Mouse (Mus musculus) intestine, postnatal 0 days (tissue): ENCODE data around the gene Stim2. TPM values are rescaled to one million over a fixed set of nuclear protein-coding genes. Genes with fewer than 3 reads are reported as not detected.

Experiments
- ATAC-seq: fragments of 200-750 bp; cut with Nextera tagmentation; 2 replicates; pipeline ENCODE4 v1.8.0; 2017; ENCODE audit warnings: mild to moderate bottlenecking, moderate TSS enrichment, moderate library complexity
- H3K27ac ChIP-seq: fragments of 300-500 bp; sonication (generic); 2 replicates; pipeline ENCODE4 v1.5.1; 2014; ENCODE audit warnings: mild to moderate bottlenecking, low read depth, low read length, moderate library complexity
- H3K27me3 ChIP-seq: fragments of 300-500 bp; sonication (generic); replicated peaks from 2 replicates; pipeline ENCODE4 v1.6.1; 2014; ENCODE audit warnings: low read length, mixed read lengths; ENCODE audit not compliant: control insufficient read depth, insufficient read depth
- H3K36me3 ChIP-seq: fragments of 300-500 bp; sonication (generic); 2 replicates; pipeline ENCODE4 v1.6.1; 2014; ENCODE audit warnings: mild to moderate bottlenecking, moderate library complexity; ENCODE audit not compliant: control insufficient read depth, insufficient read depth
- H3K4me1 ChIP-seq: fragments of 300-500 bp; sonication (generic); replicated peaks from 2 replicates; pipeline ENCODE4 v1.6.1; 2014; ENCODE audit warnings: antibody characterized with exemption, low read length, mixed read lengths; ENCODE audit not compliant: control insufficient read depth, insufficient read depth
- H3K4me2 ChIP-seq: fragments of 300-500 bp; sonication (generic); replicated peaks from 2 replicates; pipeline ENCODE4 v1.6.1; 2014; ENCODE audit warnings: low read depth, mild to moderate bottlenecking, moderate library complexity
- H3K4me3 ChIP-seq: fragments of 300-500 bp; sonication (generic); 2 replicates; pipeline ENCODE4 v1.5.1; 2014; ENCODE audit warnings: low read depth, low read length
- H3K9ac ChIP-seq: fragments of 300-500 bp; sonication (generic); 2 replicates; pipeline ENCODE4 v1.6.1; 2014; ENCODE audit warnings: mild to moderate bottlenecking, low read depth, low read length
- H3K9me3 ChIP-seq: fragments of 300-500 bp; sonication (generic); 2 replicates; pipeline ENCODE4 v1.6.1; 2016; ENCODE audit warnings: mixed run types; ENCODE audit not compliant: control insufficient read depth
- CTCF ChIP-seq: sonication (generic); IDR thresholded peaks from 2 replicates; pipeline ENCODE4 v1.5.1; 2016; ENCODE audit warnings: low read depth, mild to moderate bottlenecking, control low read depth, antibody characterized with exemption, moderate library complexity
- WGBS: fragments of 180-500 bp; shearing (Covaris S2); extraction: QIAGEN DNeasy Blood & Tissue Kit; methylation state at CpG from one replicate; pipeline ENCODE4 v1.1.7; 2014; 5-methylcytosine and 5-hydroxymethylcytosine counted together
- polyA plus RNA-seq: library from polyadenylated mRNA; unstranded; fragments of >200 nt; fragmentation: Nextera tagmentation; extraction: Ambion mirVana; gene quantifications from 2 replicates; pipeline ENCODE4 v1.2.1, GENCODE M21; 2015

The Stim2 gene
- polyA plus RNA-seq, 1 experiment from 2014 or later = 13.9 TPM

DNA sequence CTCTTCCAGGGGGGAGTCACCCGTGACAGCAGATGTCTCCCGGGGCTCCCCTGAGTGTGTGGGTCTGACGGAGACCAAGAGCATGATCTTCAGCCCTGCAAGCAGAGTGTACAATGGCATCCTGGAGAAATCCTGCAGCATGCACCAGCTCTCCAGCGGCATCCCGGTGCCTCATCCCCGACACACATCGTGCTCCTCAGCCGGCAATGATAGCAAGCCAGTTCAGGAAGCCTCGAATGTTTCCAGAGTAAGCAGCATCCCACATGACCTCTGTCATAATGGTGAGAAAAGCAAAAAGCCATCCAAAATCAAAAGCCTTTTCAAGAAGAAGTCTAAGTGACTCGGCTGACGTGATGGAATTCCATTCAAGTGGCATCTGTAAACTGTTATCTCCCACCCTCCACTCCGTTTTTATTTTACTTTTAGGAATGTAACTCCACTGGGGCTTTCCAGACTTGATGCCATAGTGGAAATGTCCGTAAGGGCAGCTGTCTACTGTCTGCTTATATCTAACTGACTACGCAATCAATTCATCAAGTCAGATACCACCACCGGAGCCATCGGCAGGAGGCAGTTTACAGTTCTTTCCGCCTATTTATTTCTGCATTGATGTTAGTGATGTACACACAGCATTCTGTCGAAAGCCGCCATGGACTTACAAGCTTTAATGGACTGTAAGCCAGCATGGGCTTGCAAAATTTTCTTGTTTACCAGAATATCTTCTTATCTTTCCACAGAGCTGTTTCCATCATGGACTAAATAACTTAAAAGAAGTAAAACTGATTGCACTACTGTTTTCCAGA is 120.3 kb downstream of the Stim2 start:
- 70% methylated on average over 19 of the region's 19 CpGs for WGBS

DNA sequence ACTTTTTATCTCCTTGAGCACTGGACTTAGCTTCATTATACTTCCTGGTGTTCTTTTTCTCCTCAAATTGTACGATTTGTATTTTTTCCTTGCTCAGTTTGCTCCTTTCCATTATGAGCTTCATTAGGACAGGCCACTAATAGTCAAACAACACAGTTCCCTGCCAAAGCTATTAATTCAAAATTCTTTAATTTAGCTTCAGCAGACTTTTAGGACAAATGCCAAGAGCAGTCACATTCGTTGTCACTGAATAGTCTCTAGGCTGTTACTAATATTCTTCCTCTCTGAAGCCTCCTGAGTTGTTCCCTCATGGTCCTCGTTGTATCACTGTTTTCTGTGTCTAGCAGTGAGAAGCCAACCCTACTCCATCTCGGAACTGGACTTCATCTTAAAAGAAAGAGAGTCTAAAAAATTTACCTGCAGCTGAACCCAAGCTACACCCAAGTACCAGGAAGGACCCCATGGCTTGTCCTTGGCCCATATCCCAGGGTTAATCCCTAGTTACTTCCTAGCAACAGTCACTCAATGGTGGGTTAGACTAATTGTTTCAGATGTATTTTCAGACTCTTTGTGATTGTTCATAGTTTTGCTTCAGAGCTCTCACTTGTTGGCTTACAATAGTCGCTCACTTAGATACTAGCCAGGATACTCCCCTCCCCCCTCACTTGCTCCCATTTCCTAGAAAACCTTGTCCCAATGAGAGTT is 149.9 kb downstream of the Stim2 start:
- 81% methylated on average over 5 of the region's 5 CpGs for WGBS

More for the DNA sequence above, 120.3 kb downstream of the Stim2 start:
- Histone ChIP-seq H3K9me3 (no peaks in the 10 kb centered on the region), H3K27ac (no peak overlapping the region), H3K36me3 (peaks cover 21% of the 10 kb centered on the region), H3K4me1 (no peaks in the 10 kb centered on the region), H3K4me3 (no peak overlapping the region), H3K4me2 (no peak overlapping the region), H3K9ac (no peak overlapping the region), H3K27me3 (no peaks in the 10 kb centered on the region)
- no peak for TF ChIP-seq CTCF
- ATAC-seq = no peak

DNA sequence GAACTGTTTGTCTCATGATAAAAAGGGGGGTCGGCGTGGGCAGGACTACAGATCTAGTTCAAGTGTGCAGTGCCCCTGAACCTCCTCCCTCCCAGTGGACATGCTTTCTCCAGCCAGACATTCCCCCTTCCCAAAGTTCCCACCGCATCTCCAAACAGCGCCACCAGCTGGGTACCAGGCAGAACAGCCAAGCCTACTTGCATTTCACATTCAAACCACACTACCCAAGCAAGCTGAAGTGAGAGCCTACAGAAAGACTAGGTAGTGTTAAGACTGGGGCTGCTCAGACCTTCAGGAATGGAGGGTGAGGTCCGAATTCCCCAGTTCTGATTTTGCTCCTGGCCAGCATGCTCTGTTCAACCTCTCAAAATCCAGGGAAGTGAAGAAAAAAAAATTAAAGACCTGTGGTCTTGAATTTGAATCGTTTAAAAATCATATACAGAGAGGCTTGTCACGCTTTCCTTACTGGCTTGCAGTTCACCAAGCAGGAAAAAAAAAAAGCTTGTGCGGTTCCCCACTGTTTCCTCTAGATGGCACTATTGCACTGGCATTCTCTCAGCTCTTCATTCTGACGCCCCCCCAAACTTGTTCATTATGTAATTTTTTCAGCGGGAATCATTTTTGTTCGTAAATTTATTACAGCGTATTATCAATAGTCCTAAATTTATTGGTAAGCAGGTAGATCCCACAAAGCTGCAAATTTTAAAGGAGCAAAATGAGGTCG is 156.4 kb downstream of the Stim2 start:
- no peaks in the 10 kb centered on the region for H3K4me1 ChIP-seq
- H3K9ac ChIP-seq = no peak overlapping the region
- no peaks in the 10 kb centered on the region for H3K36me3 ChIP-seq
- no peak overlapping the region for H3K27ac ChIP-seq
- no peak overlapping the region for H3K4me3 ChIP-seq
- H3K27me3 ChIP-seq = no peaks in the 10 kb centered on the region; the same call in 1 of the 2 replicates
- H3K4me2 ChIP-seq = no peak overlapping the region; the same call in 1 of the 2 replicates
- no peak for ATAC-seq
- no peaks in the 10 kb centered on the region for H3K9me3 ChIP-seq
- TF ChIP-seq CTCF = peak; percentile 74
- 22% methylated on average over 13 of the region's 13 CpGs for WGBS

More for the DNA sequence above, 149.9 kb downstream of the Stim2 start:
- no peak for TF ChIP-seq CTCF
- H3K4me2 ChIP-seq = no peak overlapping the region
- H3K9ac ChIP-seq = no peak overlapping the region
- H3K36me3 ChIP-seq = no peaks in the 10 kb centered on the region
- no peak overlapping the region for H3K27ac ChIP-seq
- H3K4me3 ChIP-seq = no peak overlapping the region
- H3K9me3 ChIP-seq = no peaks in the 10 kb centered on the region
- no peaks in the 10 kb centered on the region for H3K4me1 ChIP-seq
- H3K27me3 ChIP-seq = no peaks in the 10 kb centered on the region
- no peak for ATAC-seq

DNA sequence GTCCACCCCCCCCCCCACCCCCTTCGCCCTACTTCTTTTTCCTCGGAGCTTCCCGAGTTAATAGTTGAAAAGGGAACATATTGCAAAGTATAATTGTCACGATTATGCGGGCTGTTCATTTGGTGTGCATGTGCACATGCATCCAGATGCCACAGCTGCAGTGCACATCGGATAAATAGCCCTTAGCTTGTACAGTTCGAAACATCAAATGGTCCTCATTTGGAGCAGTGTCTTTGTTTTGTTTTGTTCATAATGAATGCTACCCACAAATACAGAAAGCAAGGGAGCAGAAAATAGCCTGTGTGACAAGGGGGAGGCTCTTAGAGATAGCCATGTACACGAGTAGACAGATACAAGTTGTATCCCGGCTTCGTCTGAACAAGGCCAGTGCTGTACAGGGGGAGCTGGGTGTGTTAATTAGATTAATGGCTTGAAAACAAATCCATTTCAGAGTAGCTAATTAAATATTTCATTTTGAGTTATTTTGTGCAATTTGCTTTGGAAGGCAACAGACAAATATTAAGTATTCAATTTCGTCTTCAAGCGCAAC is 157.0 kb downstream of the Stim2 start:
- Histone ChIP-seq H3K9ac (no peak overlapping the region), H3K27ac (no peak overlapping the region), H3K4me2 (no peak overlapping the region; the same call in 1 of the 2 replicates), H3K9me3 (no peaks in the 10 kb centered on the region), H3K27me3 (no peaks in the 10 kb centered on the region; the same call in 1 of the 2 replicates), H3K4me1 (no peaks in the 10 kb centered on the region), H3K4me3 (no peak overlapping the region), H3K36me3 (no peaks in the 10 kb centered on the region)
- no peak for TF ChIP-seq CTCF
- no peak for ATAC-seq
- 62% methylated on average over 12 of the region's 12 CpGs for WGBS

DNA sequence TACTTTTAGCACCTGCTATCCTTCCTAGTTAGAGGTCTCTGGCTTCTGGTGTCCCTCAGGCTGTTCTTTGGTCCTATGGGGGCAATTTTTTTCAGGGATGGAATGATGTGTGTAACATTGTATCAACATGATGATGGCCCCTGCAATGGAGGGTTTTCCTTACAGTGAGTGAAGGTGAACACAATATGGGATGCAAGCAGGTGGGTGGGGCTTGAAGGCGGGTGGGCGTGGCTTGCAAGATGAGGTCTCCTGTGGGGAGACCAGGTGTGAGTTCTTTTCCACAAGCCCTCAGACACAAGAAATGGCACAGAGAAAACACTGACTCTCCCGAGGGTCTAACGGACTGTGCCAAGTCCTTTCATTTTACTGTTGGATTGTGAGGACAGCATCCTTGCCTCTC is 157.6 kb downstream of the Stim2 start:
- H3K9ac ChIP-seq = no peak overlapping the region
- no peak for TF ChIP-seq CTCF
- H3K9me3 ChIP-seq = no peaks in the 10 kb centered on the region
- H3K36me3 ChIP-seq = no peaks in the 10 kb centered on the region
- H3K27me3 ChIP-seq = no peaks in the 10 kb centered on the region; the same call in 1 of the 2 replicates
- no peak overlapping the region for H3K4me3 ChIP-seq
- WGBS = 85% methylated on average over 4 of the region's 4 CpGs
- H3K4me2 ChIP-seq = no peak overlapping the region
- ATAC-seq = no peak
- H3K27ac ChIP-seq = no peak overlapping the region
- no peaks in the 10 kb centered on the region for H3K4me1 ChIP-seq
